Mouse (Mus musculus) frontal cortex, adult (tissue): Measurements from ENCODE around the gene Itga1.
A peak's percentile ranks its signal among the peaks of the same experiment; 100 is the strongest.

ENCODE experiments used
- ATAC-seq: cut with Nextera tagmentation; 2 replicates; pipeline ENCODE4 v1.9.2; 2017; ENCODE audit warnings: mild to moderate bottlenecking, moderate library complexity, mixed read lengths; ENCODE audit not compliant: low TSS enrichment

Itga1 gene

DNA sequence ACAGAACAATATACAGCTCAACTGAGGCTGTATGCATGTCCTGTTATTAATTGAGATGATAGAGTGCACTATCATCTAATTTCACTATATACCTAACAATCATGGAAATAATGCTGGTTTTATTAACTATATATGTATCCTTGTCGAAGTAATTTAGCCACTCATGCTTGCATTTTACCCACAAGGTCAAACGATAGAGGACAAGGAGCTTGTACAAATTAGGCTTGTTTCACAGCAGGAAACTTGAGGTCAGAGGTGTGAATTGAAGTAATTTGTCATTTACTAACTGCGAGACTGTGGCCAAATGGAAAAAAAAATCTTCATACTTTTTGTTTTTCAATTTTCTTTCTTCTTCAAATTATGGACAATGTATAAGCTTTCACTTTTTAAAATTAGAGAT is 3.5 kb downstream of the Itga1 start:
- no peak for ATAC-seq

DNA sequence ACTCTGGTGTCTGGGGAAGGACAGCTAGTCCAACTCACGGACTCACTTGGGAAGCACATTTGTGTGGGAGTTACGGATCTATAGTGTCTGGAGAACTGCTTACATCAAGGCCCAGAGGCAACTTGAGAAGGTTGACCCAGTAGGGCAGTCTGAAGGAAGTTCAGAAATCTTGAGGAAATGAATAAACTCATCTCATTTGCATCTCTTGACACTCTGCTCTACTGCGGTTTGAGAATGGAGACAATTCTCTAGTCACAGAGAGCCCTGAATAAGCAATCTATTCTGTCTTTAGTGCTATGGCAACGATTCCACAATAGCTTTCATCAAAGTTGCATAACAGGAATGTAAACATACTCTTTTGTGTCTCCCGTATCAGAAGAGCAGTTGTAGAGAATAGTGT is 4.8 kb downstream of the Itga1 start:
- no peak for ATAC-seq

DNA sequence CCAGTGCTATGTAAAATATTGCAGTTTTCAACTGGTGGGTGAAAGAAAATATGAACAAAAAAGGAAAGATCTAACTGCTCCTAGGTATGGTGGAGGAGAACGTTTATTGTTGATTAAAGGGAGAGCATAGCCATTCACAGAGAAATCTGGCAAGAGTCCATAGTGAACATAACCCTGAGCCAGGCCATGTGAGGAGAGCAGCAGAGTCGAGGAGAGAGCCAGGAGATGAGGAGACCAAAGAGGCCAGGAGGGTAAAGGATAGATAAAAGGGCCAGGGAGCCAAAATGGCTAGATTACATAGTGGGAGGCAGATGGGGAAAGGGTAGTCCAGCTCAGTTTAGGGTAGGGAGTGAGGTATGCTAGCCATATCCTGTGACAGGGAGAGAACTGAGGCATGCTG is 5.5 kb downstream of the Itga1 start:
- no peak for ATAC-seq

DNA sequence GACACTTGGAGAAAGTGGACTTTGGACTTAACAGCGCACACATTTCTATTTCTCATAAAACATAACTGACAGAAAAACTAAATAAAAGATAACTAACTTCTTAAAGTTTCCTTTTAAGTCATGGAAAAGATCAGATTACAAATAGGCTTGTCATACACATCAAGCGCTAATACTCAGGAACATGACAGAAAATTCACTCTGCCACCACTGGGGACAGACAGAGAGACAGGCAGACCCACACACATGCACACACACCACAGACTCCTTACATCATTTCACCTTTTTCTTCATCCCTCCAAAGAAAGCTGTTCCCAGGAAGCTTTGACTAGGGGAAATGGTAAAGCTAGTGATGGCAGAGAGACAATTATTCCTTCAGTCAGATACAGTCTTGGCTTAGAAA is 6.4 kb downstream of the Itga1 start:
- ATAC-seq, result no peak

DNA sequence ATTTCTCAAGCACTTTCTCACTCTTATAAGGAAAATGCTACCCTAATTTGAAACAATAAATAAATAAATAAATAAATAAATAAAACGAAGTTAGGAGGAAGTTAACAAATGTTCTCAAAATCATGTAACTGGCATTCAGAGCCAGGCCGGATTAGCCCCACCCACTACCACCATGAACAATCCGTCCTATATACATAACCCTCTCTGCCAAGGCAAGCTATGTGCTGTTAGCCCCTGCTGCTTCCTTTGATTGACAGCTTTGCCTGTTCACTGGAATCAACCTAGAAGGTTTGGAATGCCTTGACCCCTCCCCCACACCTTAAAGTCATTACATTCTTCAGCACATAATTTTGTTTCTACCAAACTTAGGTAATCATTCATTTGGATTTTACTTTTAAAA is 10.3 kb downstream of the Itga1 start:
- no peak for ATAC-seq

DNA sequence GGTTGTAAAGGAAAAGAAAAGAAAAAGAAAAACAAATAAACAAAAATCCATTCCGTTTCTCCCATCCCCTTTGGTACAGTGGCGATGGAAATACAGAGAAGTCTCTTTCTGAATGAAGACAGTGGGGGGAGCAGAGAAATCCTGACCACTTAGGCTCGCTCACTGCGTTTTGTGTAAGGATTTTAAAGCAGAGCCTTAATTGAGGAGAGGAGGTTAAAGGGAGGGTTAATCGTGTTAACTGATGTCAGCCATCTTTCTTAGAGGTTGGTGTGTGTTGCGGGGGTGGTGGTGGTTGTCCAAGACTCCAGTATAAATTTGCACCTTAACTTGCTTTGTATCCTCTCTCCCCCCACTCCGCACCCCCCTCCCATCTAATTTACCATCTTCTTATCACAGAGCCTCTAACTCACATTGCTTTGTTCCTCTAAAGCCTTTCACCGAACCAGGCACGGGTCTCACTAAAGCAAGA is 10.8 kb downstream of the Itga1 start:
- no peak for ATAC-seq

DNA sequence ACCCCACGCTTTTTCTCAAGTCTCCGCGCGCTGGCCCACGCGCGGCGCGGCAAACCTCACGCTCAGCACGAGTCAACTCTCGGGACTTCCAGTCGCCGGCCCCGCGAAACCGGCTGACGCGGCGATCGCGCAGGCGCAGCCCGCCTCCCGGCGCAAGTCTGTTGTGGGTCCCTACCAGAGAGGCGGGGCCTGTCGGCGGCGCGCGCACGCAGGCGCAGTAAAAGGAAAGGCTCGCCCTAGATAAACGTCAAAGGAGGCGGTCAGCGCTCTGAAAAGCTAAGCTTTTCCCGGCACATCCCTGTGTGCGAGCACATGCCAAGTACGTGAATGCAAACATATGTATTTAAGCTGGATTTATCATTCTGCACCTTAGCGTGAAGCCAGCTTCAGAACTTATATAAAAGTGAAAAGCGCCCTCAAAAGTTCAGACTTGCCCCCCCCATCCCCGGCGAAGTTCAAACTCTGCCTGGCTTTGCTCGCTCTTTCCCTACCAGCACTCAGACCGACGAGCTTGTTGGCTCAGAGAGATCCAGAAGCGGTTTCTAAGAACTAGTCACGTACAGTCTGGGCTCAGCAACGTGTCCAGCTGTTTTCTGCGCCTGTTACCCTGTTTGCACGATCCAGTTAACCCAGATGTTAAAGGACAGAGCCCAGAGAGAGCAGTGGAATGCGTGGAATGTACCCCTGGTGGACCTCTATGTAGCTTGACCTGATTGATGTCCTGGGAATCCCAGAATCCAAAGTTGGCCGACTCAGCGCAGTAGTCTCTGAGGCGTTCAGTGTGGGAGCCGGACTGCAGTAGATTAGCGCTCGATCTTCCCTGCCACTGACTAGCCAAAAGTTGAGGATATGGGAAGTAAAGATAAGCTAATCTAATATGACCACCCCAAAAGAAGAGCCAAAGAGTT is 11.4 kb downstream of the Itga1 start, which contains the start of gene Pelo:
Pelo (minus strand) TSS at position 118 of the 908 bp plus-strand sequence.
- peak; percentile 98 for ATAC-seq

DNA sequence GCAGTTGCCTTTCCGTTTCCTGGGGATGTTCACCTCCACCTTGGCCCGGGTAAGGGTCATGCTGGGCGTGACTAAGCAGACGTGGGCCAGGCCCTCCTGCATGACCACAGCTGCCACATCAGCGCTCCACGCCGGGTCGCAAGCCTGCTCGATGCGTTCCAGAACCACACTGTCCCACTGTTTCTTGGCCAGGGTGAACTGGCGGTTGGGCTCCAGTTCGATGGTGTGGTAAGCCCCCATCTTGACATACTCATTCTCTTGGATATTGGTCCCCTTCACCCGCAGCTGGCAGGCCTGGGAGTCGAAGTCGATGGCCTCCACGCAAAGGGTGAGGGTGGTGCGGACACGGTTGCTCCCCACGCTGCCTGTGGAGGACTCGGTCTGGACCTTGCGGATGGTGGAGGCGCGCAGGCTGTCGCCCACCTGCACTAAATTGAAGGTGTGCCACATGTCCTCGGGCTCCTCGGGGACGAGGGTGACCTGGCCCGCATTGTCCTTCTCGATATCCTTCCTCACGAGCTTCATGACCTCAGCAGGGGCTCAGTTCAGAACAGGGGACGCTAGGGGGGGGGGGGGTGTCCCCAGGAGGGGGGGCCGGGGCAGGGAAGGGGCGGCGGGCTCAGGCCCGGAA is 12.3 kb downstream of the Itga1 start:
- peak; percentile 11; the same call in 1 of the 2 replicates for ATAC-seq

DNA sequence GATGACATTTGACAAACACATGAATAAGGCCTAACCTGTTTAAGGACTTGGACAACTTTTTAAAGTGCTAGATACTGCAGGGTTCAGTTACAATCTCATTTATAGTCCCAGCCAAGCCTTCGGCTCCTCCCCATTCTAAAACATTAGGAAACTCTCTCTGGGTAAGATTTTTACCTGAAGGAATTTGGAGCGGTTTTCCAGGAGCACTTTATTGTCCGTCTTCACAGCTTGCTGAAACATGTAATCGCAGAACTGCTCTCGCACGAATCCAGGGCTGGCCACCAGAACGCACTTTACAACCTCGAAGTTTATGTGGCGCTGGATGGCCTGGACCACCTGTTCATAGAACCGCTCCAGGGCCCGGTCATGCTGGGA is 12.8 kb downstream of the Itga1 start:
- no peak for ATAC-seq

DNA sequence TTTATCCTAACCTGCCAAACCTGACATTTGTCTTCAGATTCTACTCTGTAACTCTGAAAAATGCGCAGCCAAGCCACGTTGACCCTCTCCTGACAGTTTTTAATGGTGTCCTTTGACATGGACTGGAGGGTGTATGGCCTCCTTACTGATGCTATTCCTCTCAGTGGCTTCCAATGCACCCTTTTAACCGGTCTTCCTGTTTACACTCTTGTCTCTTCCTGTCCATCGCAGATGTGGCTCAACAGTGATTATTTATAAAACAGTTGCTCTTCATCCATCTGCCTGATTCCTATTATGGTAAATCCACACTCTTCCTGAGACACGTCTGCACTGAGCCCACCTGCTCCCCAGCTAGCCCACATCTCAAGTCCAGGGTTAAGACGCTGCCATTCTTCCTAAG is 15.8 kb downstream of the Itga1 start:
- no peak for ATAC-seq

DNA sequence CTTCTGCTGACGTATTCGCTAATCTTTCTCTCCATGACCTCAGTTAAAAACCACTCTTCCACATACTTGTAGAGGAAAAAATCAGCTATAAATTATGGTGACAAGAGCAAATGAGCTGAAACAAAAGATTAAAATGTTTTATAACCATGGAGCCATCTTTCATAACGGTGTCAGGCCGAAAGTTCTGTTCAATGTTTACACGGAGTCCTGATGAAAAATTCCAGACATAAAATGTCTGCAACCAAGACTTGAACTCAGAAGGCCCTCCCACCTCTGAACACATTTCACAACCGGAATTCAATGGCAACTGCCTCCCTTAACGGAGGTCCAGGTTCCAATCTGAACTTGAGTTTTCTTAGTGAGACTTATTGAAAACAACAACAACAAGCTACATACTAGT is 19.4 kb downstream of the Itga1 start:
- ATAC-seq, result no peak

DNA sequence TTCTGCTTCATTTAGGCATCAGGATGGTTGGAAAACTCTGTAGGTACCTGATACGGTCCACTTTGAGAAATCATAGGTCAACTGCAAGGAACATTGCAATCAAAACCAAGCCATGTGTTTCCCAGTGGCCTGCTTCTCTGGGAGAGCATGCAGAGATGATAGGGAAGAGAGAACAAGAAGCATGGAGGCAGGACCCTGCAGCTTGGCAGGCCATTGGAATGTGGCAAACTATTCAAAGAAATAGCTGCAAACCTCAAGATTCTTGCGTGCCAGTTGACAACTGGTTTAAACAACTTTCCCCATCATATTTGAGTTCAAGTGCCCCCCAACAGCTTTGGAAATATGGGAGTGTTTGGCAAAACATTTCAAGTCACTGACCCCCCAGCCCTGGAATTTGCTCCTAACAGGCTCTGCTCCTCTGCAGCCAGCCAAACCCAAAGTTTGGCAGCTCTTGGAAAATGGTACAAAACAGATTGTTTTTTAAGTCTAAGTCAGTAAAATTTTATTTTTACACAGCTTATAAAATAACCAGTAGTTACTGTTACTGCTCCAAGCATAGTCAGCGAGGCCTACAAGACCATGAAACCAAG is 21.7 kb downstream of the Itga1 start:
- ATAC-seq, result no peak

DNA sequence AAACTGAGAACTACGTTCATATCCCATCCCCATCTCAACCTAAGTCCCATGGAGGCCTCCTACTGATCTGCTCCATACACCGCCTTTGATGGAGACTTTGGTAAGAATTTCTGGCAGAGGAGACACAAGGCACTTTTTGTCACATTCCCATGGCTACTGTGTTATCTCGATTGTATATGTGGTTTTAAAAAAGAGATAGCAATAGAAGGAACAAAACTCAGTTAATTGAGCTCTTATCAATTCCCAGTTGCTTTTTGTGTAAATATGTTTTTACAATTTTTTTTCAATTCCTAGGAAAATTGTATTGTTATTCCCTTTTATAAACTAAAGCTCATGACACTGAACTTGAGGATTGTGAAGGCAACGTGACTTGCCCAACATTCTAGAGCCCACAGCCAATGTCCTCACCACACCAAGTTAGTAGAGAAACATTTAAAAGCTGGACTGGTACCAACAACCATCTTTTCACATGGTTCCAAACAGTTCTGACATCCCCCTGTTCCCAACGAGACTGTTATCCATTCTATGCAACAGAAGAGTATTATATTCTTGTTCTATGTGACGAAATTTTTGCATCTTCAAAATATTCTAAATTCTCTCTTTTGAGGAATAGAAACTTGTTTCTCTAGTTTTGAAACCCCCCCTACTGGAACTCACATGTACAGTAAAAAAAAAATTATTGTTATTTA is 22.6 kb downstream of the Itga1 start:
- no peak for ATAC-seq

DNA sequence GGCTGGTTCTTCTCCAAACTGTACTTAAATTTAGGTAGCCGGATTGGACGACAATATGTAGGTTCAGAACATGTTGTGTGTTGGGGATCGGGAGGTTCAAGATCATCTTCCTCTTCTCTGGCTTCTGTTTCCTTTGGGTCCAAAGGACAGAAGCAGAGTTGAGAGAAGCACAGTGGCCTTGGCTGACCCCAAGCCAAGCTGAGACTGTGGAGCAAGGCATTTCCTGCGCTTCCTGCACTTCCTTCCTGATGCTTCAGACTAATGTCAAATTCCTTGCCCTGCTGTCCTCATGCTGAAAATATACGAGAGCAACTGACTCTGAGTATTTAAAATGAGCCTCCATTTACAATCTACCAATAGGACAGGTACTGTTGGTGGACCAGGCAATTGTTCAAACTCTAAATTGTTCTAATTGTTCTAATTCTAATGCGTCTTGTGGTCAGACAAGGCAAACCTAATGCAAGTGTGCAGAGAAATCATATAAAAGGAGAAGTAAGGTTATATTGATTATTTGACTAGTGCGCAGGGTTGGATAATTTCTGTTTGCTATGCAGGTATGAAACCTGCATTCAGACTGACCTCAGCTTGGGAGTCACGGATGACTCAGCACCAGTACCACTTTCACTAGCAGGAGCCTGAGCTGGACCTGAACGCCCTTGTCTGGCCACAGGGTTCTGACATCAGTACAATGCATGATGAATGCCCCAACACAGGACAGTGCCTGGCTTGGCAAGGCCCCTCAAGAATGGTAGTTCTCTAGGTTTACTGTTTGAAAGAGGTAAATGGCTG is 24.2 kb downstream of the Itga1 start:
- ATAC-seq, result no peak

DNA sequence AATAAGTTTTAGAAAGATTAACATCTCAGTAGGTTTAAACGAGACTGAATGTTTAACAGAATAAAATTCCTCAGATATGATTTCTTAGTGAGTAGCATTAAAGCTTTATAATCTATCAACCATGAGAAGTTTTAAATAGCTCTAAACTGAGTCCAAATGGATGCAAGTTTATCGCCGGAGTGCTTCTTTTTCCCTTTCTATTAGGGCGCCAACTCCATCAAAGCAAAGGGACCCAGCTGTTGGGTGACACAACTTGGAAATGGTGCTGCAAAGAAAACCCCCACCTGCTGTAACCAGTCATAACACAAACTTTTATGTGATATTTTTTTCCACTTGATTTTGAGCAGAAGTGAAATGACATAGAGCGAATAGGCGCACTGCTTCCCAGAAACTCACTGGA is 29.4 kb downstream of the Itga1 start:
- no peak for ATAC-seq

DNA sequence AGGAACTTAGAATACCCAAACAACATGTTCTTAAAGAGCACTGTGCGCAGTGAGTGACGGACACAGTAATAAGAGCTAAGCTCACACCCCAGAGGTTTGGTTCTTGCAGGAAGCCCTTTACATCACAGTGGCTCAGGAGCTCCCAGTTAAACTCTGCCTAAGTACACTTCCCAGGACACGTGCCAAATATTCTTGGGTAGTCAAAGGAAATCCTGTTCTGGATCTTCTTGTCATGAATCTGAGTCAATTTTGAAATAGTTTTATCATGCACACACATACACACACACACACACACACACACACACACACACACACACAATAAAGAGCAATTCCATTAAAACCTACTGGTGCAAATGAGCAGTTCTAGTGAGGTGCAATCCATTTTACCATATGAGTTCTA is 30.3 kb downstream of the Itga1 start:
- no peak for ATAC-seq

DNA sequence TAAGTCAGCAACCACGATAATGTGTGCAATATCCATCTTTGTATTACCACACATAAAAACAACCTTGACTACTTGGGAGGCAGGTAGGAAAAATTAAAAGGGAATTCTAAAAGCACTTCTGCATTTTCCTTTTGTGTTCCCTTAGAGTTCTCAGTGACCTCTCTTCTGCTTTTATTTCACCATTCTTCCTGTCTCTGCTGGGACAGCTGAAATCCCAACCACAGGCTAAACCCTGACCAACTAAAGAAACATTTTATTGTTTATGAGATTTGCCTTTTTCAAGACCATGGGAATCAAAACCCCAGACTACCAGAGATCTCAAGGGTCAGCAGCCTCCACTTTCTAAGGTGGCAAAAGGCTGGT is 33.8 kb downstream of the Itga1 start:
- no peak for ATAC-seq

DNA sequence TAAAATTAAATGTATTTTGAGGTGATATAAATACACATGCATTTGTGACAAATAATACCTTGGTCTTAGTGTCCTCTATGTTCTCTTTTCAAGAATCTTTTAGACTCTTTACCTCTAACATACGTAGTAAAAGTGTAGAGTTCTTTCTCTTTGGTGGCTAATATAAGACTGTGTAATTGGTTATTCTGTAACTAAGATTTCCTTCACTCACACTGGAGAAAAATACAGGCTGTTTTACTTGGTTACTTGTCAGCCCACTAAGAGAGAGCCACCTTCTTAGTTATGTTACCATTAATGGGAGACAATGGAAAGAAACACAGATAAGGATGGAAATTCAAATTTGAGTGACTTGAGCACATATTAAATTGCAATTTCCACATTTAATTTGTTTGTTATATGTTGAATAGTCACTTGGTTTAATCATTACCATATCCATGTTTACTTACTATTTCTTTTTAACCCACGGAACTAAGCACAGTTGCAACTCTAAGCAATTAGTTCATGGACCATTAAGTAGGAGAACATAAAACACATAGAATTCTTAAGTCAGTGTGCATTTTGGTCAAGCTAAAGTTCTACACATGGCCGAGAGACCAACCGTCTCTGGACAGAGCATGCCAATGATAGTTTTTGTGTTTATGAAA is 34.3 kb downstream of the Itga1 start:
- no peak for ATAC-seq

DNA sequence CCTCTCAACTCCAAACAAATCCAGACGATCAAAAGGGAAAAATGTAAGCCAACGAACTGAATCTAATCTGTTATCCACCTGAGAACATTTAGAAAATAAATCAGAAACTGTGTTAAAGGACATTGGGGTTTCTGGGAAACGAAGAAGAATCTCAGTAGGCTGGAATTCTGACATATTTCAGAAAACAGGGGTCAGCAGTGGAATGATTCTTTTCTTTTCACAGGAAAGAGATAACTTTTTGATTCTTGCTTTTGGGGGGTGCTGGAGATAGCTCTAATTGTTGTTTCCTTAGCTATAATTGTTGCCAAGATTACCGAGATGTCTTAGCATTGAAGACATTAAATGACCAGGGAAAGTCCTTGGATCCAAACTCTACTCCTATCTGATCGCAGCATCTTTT is 44.2 kb downstream of the Itga1 start:
- no peak for ATAC-seq

DNA sequence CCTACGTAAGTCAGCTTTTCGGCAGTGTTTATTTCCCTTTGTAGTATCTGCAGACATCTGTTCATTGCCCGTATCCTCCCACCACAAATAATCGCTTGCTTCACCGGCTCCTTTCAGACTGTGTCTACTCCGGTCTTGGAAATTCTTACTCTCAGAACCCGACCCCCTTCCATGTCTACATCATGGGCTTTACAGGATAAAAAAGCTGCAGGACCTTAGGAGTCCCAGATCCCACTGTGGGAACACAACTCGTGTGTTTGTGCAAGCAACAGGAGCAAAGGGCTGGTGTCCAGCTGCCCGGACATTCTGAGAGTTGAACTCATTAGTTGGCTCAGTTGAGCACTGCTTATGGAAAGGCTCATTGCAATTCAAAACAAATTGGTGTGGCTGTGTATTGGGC is 47.0 kb downstream of the Itga1 start:
- ATAC-seq, result no peak

DNA sequence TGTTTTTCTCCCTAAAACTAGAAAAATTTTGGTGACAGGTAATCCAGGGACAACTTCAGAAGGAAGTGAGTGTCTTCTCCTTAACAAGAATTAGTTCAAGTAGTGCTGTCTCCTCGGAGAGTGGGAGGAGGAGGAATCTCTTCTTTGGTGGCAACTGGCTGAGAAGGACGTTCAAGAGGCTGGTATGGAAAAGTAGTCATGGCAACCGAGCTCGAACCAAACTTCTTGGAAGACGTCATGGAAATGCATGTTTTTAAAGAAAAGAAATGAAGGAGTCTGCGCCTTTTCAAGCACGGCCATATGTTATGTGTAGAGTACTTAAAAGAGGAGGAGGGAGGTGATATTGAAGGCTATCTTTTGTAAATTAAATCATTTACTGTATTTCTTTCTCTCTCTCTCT is 49.2 kb downstream of the Itga1 start:
- peak; percentile 95 for ATAC-seq
